Mouse (Mus musculus) heart, adult 2 months (tissue): ENCODE data around the gene Sec31b. TPM values are rescaled to one million over a fixed set of nuclear protein-coding genes. Genes with fewer than 3 reads are reported as not detected.

Source experiments
- DNase-seq, 2 experiments: peaks; one replicate each; pipeline ENCODE4 v3.0.0; 2021
- H3K27ac ChIP-seq: fragments of 200-600 bp; 2 replicates; pipeline ENCODE4 v1.8.1; 2022
- H3K27me3 ChIP-seq: fragments of 200-500 bp; 2 replicates; pipeline ENCODE4 v1.6.1; 2012; ENCODE audit warnings: mild to moderate bottlenecking, low read length, inconsistent platforms, mixed read lengths; ENCODE audit not compliant: control insufficient read depth, insufficient read depth
- H3K36me3 ChIP-seq: fragments of 200-500 bp; 2 replicates; pipeline ENCODE4 v1.6.1; 2012; ENCODE audit warnings: low read length, inconsistent platforms; ENCODE audit not compliant: control insufficient read depth, insufficient read depth
- H3K4me1 ChIP-seq: fragments of 200-500 bp; 2 replicates; pipeline ENCODE4 v1.6.1; 2011; ENCODE audit warnings: low read length; ENCODE audit not compliant: control insufficient read depth, insufficient read depth
- H3K4me3 ChIP-seq: fragments of 200-600 bp; 2 replicates; pipeline ENCODE4 v1.8.1; 2022
- H3K79me2 ChIP-seq: fragments of 200-500 bp; replicated peaks from 2 replicates; pipeline ENCODE4 v1.6.1; 2012; ENCODE audit warnings: mild to moderate bottlenecking, inconsistent platforms, low read length, moderate library complexity, mixed read lengths; ENCODE audit not compliant: control insufficient read depth, insufficient read depth
- H3K9ac ChIP-seq: fragments of 200-500 bp; 2 replicates; pipeline ENCODE4 v1.6.1; 2012; ENCODE audit warnings: low read depth, mild to moderate bottlenecking, control low read depth, inconsistent platforms, low read length, mixed read lengths
- CTCF ChIP-seq: fragments of 200-600 bp; IDR thresholded peaks from 2 replicates; pipeline ENCODE4 v1.8.1; 2022; ENCODE audit warnings: antibody characterized with exemption, mild to moderate bottlenecking, moderate library complexity
- EP300 ChIP-seq: fragments of 200-500 bp; IDR thresholded peaks from 2 replicates; pipeline ENCODE4 v1.6.1; 2011; ENCODE audit warnings: low read depth, low read length, control low read depth; ENCODE audit not compliant: insufficient read depth
- POLR2A ChIP-seq: fragments of 200-500 bp; IDR thresholded peaks from 2 replicates; pipeline ENCODE4 v1.6.1; 2011; ENCODE audit warnings: mild to moderate bottlenecking, low read depth, low read length, control low read depth; ENCODE audit not compliant: insufficient read depth
- WGBS: fragments of 180-500 bp; shearing (Covaris S2); methylation state at CpG from one replicate; pipeline ENCODE4 v1.1.7; 2018; 5-methylcytosine and 5-hydroxymethylcytosine counted together
- intact Hi-C: fragments of 180-260 bp; cut with DNase I; formaldehyde crosslinking; loops from one replicate; pipeline ENCODE4 v1.15.1; 2025
- polyA plus RNA-seq: library from polyadenylated mRNA; depleted of rRNA; stranded (reverse); fragments of >200 nt; gene quantifications from 2 replicates; pipeline ENCODE4 v1.2.3, GENCODE M21; 2012
- total RNA-seq, 2 experiments: library from RNA; stranded (reverse); gene quantifications; 2 replicates each; pipeline ENCODE4 v1.2.3; 2021

Gene Sec31b
- total and polyA plus RNA-seq, 3 experiments: 8.4 to 16.9 (median 10.5) TPM

DNA sequence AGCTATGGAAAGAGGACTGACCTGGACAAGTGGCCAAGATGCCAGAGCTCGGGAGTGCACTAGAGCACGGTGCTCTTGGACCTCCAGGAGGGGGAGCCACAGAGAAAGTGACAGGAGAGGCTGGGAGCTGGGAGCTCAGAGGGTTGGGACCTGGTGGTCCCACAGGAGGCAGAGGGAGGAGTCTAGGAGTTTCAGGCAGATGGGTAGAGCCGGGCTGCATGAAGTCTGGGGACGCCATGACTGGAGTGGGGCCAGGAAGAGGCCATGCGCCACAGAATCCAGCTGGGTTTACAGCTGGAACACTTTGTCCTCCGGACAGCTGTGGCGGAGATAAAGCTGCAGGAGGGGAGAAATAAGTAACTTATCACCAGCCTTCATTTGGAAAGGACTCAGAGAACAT lies 26.5 kb downstream of the Sec31b start:
- 29% methylated on average over 7 of the region's 7 CpGs for WGBS
- peak; percentile 62; the same call in 1 of the 2 replicates for TF ChIP-seq EP300
- TF ChIP-seq CTCF: peak; percentile 48
- no peak for TF ChIP-seq POLR2A
- H3K79me2 ChIP-seq: no peaks in the 10 kb centered on the region
- H3K9ac ChIP-seq: no peak overlapping the region
- H3K4me3 ChIP-seq: no peak overlapping the region
- DNase-seq: peak; percentile 77 to 78
- H3K27me3 ChIP-seq: no peaks in the 10 kb centered on the region
- H3K36me3 ChIP-seq: no peaks in the 10 kb centered on the region
- no peak overlapping the region for H3K27ac ChIP-seq
- intact Hi-C loops: no loop called here
- no peaks in the 10 kb centered on the region for H3K4me1 ChIP-seq

- no peak for DNase-seq
- Histone ChIP-seq H3K4me3 (no peak overlapping the region), H3K4me1 (no peaks in the 10 kb centered on the region), H3K27ac (no peak overlapping the region), H3K36me3 (no peaks in the 10 kb centered on the region), H3K27me3 (0 out of 2 replicates have a peak, but pooled peaks cover 1% of the 10 kb centered on the region), H3K9ac (no peak overlapping the region), H3K79me2 (no peaks in the 10 kb centered on the region)
- TF ChIP-seq POLR2A (no peak), EP300 (no peak), CTCF (no peak)
- 76% methylated on average over 12 of the region's 12 CpGs for WGBS
- intact Hi-C loops: no loop called here
These were observed 27.5 kb downstream of the Sec31b start for GRCm38 (mm10) chr19:44517996-44518768.

DNA sequence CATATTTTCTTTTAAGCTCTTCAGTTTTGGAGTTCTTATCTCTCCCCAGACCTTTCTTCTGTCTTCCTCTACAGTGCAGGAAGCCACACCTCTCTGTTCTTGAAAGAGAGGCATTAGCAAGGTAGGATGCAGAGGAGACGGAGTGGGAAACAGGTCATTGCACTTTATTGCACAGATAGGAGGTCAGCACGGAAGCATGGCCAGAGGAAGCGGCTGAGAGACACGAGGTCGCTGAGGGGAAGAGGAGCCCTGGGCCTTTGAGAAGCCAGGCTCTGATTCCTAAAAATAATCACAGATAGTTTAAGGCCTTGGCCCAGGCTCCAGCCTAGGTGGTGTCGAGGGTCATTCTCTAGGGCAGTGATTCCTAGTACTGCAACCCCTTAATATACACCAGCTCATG lies 29.9 kb downstream of the Sec31b start:
- Histone ChIP-seq H3K4me1 (peaks cover 2% of the 10 kb centered on the region; the same call in 1 of the 2 replicates), H3K79me2 (no peaks in the 10 kb centered on the region), H3K9ac (no peak overlapping the region), H3K4me3 (no peak overlapping the region), H3K36me3 (no peaks in the 10 kb centered on the region), H3K27ac (no peak overlapping the region), H3K27me3 (peaks cover 9% of the 10 kb centered on the region)
- intact Hi-C loops: no loop called here
- 38% methylated on average over 6 of the region's 6 CpGs for WGBS
- DNase-seq: no peak
- TF ChIP-seq EP300: no peak
- no peak for TF ChIP-seq CTCF
- no peak for TF ChIP-seq POLR2A

DNA sequence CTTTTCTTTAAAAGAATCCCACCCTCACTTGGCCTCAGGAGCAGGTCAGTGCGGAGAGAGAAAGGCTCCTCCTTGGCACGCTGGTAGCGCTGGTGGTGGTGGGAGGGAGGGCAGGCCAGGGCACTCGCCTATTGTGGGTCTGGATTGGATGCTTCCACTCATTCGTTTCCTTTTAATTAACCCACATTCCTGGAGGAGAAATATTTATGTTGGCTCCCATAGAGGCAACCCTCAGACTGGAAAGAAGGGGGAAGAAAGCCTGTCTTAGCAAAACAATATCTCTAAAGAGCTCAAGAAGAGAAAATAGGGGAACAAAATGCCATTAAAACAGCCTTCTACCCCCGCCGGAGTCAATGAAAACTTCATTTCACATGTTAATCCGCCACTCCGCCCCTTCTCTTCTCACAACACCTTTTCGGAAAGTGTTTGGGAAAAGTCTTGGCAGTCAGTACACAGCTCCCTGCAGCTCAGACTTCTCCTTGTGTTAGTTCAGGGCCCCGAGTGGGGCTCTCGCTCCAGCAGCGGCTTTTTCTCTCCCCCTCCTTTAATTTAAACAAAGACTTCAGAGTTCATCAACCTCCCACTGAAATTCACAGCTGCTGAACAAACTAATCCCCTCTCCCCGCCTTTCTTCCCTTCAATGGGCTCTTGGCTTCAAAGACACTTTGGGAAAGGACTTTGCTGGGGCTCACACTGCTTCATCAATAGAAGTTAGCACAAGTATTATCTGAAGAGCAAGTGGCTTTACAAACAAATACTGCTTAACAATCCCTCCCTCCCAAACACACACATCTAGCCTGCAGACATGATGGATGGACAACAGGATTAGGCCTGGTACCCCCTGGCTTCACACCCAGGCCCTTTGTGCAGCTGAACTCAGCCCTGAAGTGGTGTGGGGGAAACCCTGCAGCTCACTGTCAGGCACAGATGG lies 30.9 kb downstream of the Sec31b start:
- Histone ChIP-seq H3K27ac (no peak overlapping the region), H3K4me3 (no peak overlapping the region), H3K27me3 (peaks cover 9% of the 10 kb centered on the region), H3K4me1 (peaks cover 2% of the 10 kb centered on the region; the same call in 1 of the 2 replicates), H3K9ac (no peak overlapping the region), H3K36me3 (no peaks in the 10 kb centered on the region), H3K79me2 (no peaks in the 10 kb centered on the region)
- WGBS: 54% methylated on average over 14 of the region's 14 CpGs
- intact Hi-C loops: no loop called here
- DNase-seq: no peak
- TF ChIP-seq POLR2A: no peak
- no peak for TF ChIP-seq EP300
- no peak for TF ChIP-seq CTCF

GRCm38 (mm10) chr19:44513921-44514482 lies 31.7 kb downstream of the Sec31b start:
- TF ChIP-seq CTCF (no peak), EP300 (no peak), POLR2A (no peak)
- Histone ChIP-seq H3K79me2 (no peaks in the 10 kb centered on the region), H3K27ac (no peak overlapping the region), H3K27me3 (peaks cover 9% of the 10 kb centered on the region), H3K4me1 (peaks cover 2% of the 10 kb centered on the region; the same call in 1 of the 2 replicates), H3K4me3 (no peak overlapping the region), H3K9ac (no peak overlapping the region), H3K36me3 (no peaks in the 10 kb centered on the region)
- no peak for DNase-seq
- WGBS: 33% methylated on average over 7 of the region's 7 CpGs
- intact Hi-C loops: no loop called here
